Mouse (Mus musculus): ENCODE data around the gene Naa15. TPM values are rescaled to one million over a fixed set of nuclear protein-coding genes. Genes with fewer than 3 reads are reported as not detected.
"Not testable (repeated sequence)": the region's sequence is repeated elsewhere in the genome, so short reads cannot be mapped to it uniquely, and the experiment has no call there.

Naa15 gene
- total and polyA plus RNA-seq, 2 experiments from 2014 or later = 29.7 to 36.9 TPM

DNA sequence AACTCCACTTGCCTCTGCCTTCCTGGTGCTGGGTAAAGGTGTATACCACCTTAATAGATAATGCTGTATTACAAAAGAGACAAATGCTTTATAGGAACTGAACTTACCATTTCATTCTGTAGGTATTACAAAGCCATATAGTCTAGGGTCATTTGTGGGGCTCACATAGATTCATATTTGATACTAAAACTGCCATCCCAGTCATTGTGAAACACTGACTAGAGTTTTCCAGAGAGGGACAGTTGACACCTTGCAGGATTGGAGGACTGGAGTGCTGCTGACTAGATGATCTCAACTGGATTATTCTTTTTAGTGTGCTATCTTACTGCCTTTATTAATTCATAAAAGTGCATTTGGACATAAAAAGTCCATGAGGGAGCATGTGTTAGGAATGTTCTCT, 10.4 kb downstream of the Naa15 start:
- Histone ChIP-seq H3K9me3 (ENCODE audit: low read length) (no peaks in the 10 kb centered on the region), H3K27me3 (ENCODE audit: insufficient read depth, low read length) (no peaks in the 10 kb centered on the region), H3K4me1 (ENCODE audit: insufficient read depth) (no peaks in the 10 kb centered on the region), H3K27ac (ENCODE audit: low read depth, low read length) (no peak overlapping the region), H3K9ac (no peak overlapping the region), H3K4me2 (ENCODE audit: low read depth) (no peak overlapping the region), H3K4me3 (ENCODE audit: low read depth, low read length) (no peak overlapping the region), H3K36me3 (ENCODE audit: insufficient read depth) (no peaks in the 10 kb centered on the region)
- no peak for TF ChIP-seq CTCF (IDR thresholded peaks at IDR 0.05; ENCODE audit: low read depth)
- DNase-seq = no peak
- no peak for ATAC-seq

DNA sequence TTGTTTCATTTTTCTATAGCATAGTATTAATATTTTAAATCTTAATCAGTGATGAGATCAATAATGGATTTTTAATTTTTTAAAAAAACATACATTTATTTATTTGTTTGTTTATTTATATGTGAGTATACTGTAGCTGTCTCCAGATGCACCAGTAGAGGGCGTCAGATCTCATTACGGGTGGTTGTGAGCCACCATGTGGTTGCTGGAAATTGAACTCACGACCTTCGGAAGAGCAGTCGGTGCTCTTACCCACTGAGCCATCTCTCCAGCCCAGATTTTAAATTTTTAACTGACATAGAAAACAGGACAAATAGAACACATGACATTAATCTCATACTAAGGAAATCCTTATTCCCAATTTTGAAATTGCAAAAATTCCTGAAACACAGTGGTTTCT, 19.4 kb downstream of the Naa15 start:
- 87% methylated on average over 5 of the region's 5 CpGs for WGBS
- not testable (repeated sequence) for DNase-seq; H3K9me3 ChIP-seq (ENCODE audit: low read length)

DNA sequence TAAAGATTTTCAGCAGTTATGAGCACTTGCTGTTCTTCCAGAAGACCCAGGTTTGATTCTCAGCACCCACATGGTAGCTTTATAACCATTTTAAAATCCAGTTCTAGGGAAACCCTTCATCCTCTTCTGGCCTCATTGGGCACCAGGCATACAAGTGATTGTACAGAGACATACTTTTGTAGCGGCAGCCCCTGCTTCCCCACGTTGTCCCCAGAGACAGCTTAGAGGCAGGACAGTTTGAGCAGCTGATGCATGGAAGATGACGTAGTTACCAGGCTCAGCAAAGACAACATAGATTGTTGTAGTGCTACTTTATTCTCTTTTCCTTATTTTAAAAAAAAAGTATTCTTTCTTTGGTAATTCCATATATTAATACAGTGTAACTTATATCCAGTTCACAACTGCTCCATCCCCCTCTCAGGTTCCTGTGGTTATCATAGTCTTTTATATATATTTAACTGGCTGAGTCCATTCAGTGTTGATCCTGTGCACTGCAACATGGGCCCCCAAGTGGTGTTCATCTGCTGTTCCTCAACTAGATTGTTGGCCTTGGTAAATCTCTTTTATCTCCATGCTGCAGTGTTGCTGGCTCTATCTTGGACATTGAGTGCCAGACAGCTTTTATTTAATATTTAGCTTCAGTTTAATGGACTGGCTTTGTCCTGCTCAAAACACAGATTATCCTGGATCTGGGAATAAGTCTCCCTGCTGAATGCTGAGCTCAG, 20.1 kb downstream of the Naa15 start:
- no peaks in the 10 kb centered on the region for H3K9me3 ChIP-seq (ENCODE audit: low read length)
- no peak overlapping the region for H3K4me3 ChIP-seq (ENCODE audit: low read depth, low read length)
- no peak overlapping the region for H3K4me2 ChIP-seq (ENCODE audit: low read depth)
- H3K9ac ChIP-seq = no peak overlapping the region
- 97% methylated on average over 3 of the region's 3 CpGs for whole genome bisulfite sequencing
- no peak for TF ChIP-seq CTCF (IDR thresholded peaks at IDR 0.05; ENCODE audit: low read depth)
- ATAC-seq (no peak), DNase-seq (no peak)
- H3K27ac ChIP-seq (ENCODE audit: low read depth, low read length) = no peak overlapping the region
- H3K4me1 ChIP-seq (ENCODE audit: insufficient read depth) = no peaks in the 10 kb centered on the region
- no peaks in the 10 kb centered on the region for H3K27me3 ChIP-seq (ENCODE audit: insufficient read depth, low read length)
- no peaks in the 10 kb centered on the region for H3K36me3 ChIP-seq (ENCODE audit: insufficient read depth)

More for the DNA sequence above, 19.4 kb downstream of the Naa15 start:
- not testable (repeated sequence) for ATAC-seq; H3K4me2 ChIP-seq (ENCODE audit: low read depth); H3K4me1 ChIP-seq (ENCODE audit: insufficient read depth); H3K9ac ChIP-seq; H3K36me3 ChIP-seq (ENCODE audit: insufficient read depth); H3K27ac ChIP-seq (ENCODE audit: low read depth, low read length); H3K27me3 ChIP-seq (ENCODE audit: insufficient read depth, low read length); H3K4me3 ChIP-seq (ENCODE audit: low read depth, low read length)

DNA sequence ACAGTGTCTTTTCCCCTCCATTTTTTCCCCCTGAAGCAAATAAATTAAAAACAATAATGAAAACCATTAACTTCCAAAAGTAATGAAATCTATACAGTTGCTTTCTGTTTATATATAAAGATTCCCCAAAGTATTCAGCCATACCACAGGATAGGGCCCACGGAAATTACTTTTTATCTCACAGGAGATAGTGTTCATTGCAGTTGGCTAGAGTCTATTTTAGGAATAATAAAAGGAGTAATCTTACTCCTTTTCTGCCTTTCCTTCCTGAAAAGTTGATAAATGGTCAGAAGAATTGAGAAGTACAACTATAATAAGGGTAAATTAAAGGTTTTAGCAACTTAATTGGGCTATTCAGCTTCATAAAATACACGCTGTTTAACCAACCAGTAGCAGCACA, 53.6 kb downstream of the Naa15 start:
- H3K4me3 ChIP-seq (ENCODE audit: low read depth, low read length) = no peak overlapping the region
- no peaks in the 10 kb centered on the region for H3K27me3 ChIP-seq (ENCODE audit: insufficient read depth, low read length)
- peaks cover 61% of the 10 kb centered on the region for H3K36me3 ChIP-seq (ENCODE audit: insufficient read depth)
- H3K4me1 ChIP-seq (ENCODE audit: insufficient read depth) = no peaks in the 10 kb centered on the region
- H3K9me3 ChIP-seq (ENCODE audit: low read length) = no peaks in the 10 kb centered on the region
- 78% methylated on average over 2 of the region's 2 CpGs for WGBS
- no peak for TF ChIP-seq CTCF (IDR thresholded peaks at IDR 0.05; ENCODE audit: low read depth)
- H3K9ac ChIP-seq = no peak overlapping the region
- DNase-seq = no peak
- H3K27ac ChIP-seq (ENCODE audit: low read depth, low read length) = no peak overlapping the region
- no peak overlapping the region for H3K4me2 ChIP-seq (ENCODE audit: low read depth)
- ATAC-seq = no peak

DNA sequence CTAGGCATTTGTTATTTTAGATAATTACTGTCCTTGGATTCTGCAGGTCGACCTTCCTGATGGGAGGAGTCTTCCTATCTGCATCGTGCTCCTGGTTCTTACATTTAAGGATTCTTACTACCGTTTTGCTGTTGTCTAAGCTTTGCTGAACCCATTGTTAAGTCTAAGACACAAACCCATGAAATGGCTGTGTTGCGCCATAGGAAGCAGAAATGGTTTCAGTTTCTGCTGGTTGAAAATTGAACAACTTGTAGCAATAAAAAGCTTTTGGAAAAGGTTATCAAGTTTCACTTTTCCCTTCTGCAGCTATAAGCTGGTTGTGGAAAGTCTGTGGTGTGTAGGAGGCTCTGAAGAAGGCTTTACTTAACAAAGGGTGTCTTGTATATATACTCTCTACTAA, 60.8 kb downstream of the Naa15 start:
- ATAC-seq = no peak
- Histone ChIP-seq H3K27ac (ENCODE audit: low read depth, low read length) (no peak overlapping the region), H3K9me3 (ENCODE audit: low read length) (no peaks in the 10 kb centered on the region), H3K36me3 (ENCODE audit: insufficient read depth) (peaks cover 29% of the 10 kb centered on the region), H3K4me2 (ENCODE audit: low read depth) (no peak overlapping the region), H3K4me1 (ENCODE audit: insufficient read depth) (no peaks in the 10 kb centered on the region), H3K27me3 (ENCODE audit: insufficient read depth, low read length) (no peaks in the 10 kb centered on the region), H3K4me3 (ENCODE audit: low read depth, low read length) (no peak overlapping the region), H3K9ac (no peak overlapping the region)
- TF ChIP-seq CTCF (IDR thresholded peaks at IDR 0.05; ENCODE audit: low read depth) = no peak
- no peak for DNase-seq
- WGBS = 81% methylated on average over 4 of the region's 4 CpGs

DNA sequence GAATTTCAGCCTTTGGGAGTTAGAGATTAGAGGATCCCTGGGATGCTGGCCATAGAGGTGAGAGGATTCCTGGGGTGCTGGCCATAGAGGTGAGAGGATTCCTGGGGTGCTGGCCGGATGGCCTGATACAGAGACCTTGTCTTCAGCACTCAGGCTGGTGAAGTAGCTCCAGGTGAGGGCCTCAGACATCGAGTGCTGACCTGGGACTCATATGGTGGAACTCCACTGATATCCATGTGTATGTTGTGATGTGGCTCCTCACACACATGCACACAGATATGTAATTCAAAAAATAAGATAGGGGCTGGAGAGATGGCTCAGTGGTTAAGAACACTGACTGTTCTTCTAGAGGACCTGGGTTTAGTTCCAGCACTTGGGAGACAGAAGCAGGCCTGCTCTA, 64.9 kb downstream of the Naa15 start:
- Histone ChIP-seq H3K36me3 (ENCODE audit: insufficient read depth) (peaks cover 2% of the 10 kb centered on the region; the same call in 1 of the 2 replicates), H3K4me1 (ENCODE audit: insufficient read depth) (peaks cover 8% of the 10 kb centered on the region; the same call in 1 of the 2 replicates), H3K4me3 (ENCODE audit: low read depth, low read length) (no peak overlapping the region), H3K9me3 (ENCODE audit: low read length) (no peaks in the 10 kb centered on the region), H3K27me3 (ENCODE audit: insufficient read depth, low read length) (no peaks in the 10 kb centered on the region), H3K9ac (no peak overlapping the region), H3K4me2 (ENCODE audit: low read depth) (no peak overlapping the region), H3K27ac (ENCODE audit: low read depth, low read length) (no peak overlapping the region)
- ATAC-seq (no peak), DNase-seq (no peak)
- WGBS = 57% methylated on average over 2 of the region's 2 CpGs
- no peak for TF ChIP-seq CTCF (IDR thresholded peaks at IDR 0.05; ENCODE audit: low read depth)

DNA sequence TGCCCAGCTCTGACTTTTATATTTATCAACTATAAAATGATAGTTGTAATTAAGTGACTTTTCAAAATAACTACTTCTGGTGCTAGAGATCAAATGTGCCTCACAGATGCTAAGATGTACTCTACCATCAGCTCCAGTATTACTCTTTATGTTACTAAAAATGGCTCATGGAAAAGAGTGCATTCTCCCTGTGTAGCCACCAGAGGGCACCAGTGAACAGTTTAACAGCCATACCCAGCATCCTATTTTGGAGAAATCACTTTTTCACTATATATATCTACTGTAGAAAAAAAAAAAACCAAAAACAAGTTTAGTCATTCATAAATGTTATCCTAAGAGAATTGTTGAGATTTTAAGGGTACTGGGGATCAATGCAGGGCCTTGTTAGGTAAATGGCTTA, 66.1 kb downstream of the Naa15 start:
- no peak overlapping the region for H3K4me2 ChIP-seq (ENCODE audit: low read depth)
- H3K27ac ChIP-seq (ENCODE audit: low read depth, low read length) = no peak overlapping the region
- H3K9me3 ChIP-seq (ENCODE audit: low read length) = no peaks in the 10 kb centered on the region
- no peaks in the 10 kb centered on the region for H3K27me3 ChIP-seq (ENCODE audit: insufficient read depth, low read length)
- H3K36me3 ChIP-seq (ENCODE audit: insufficient read depth) = no peaks in the 10 kb centered on the region
- TF ChIP-seq CTCF (IDR thresholded peaks at IDR 0.05; ENCODE audit: low read depth) = peak; percentile 87
- peaks cover 18% of the 10 kb centered on the region for H3K4me1 ChIP-seq (ENCODE audit: insufficient read depth)
- DNase-seq (peak; percentile 85), ATAC-seq (no peak)
- H3K9ac ChIP-seq = no peak overlapping the region
- H3K4me3 ChIP-seq (ENCODE audit: low read depth, low read length) = no peak overlapping the region

Measured in forebrain, postnatal 0 days (tissue).